Mouse (Mus musculus) myocyte (in vitro differentiated cells): ENCODE results near the gene Prmt9. TPM values are rescaled to one million over a fixed set of nuclear protein-coding genes. Genes with fewer than 3 reads are reported as not detected.

Experiments
- H3K27me3 ChIP-seq: one replicate; pipeline ENCODE4 v1.6.1; 2011; ENCODE audit not compliant: control insufficient read depth, insufficient read depth, insufficient read length
- H3K36me3 ChIP-seq: one replicate; pipeline ENCODE4 v1.6.1; 2011; ENCODE audit not compliant: control insufficient read depth, insufficient read depth
- H3K4me2 ChIP-seq: one replicate; pipeline ENCODE4 v1.6.1; 2011; ENCODE audit warnings: low read depth, control low read depth
- H3K4me3 ChIP-seq: one replicate; pipeline ENCODE4 v1.5.1; 2011; ENCODE audit warnings: mild to moderate bottlenecking, control low read depth, moderate library complexity
- H3K79me2 ChIP-seq: one replicate; pipeline ENCODE4 v1.6.1; 2011; ENCODE audit not compliant: control insufficient read depth, insufficient read depth
- H3ac ChIP-seq: one replicate; pipeline ENCODE4 v1.6.1; 2011; ENCODE audit not compliant: control insufficient read depth, insufficient read length
- CEBPB ChIP-seq: IDR thresholded peaks from 2 replicates; pipeline ENCODE4 v1.6.1; 2011; ENCODE audit warnings: mild to moderate bottlenecking, moderate library complexity; ENCODE audit not compliant: poor library complexity, insufficient read depth, severe bottlenecking
- E2F4 ChIP-seq: IDR thresholded peaks from one replicate; pipeline ENCODE4 v1.6.1; 2011; ENCODE audit warnings: mild to moderate bottlenecking, control low read depth, moderate library complexity; ENCODE audit not compliant: insufficient read depth
- MAX ChIP-seq: IDR thresholded peaks from one replicate; pipeline ENCODE4 v1.6.1; 2011; ENCODE audit warnings: low read depth, mild to moderate bottlenecking, control low read depth
- MYOD1 ChIP-seq, 3 experiments: IDR thresholded peaks; one replicate each; pipeline ENCODE4 v1.6.1; 2011; ENCODE audit warnings: control low read depth in 2 of 3, low read depth in 2 of 3, mild to moderate bottlenecking in 2 of 3, moderate library complexity in 1 of 3; ENCODE audit not compliant: insufficient read length in 2 of 3, control insufficient read depth in 1 of 3
- MYOG ChIP-seq, 3 experiments: IDR thresholded peaks; one replicate each; pipeline ENCODE4 v1.6.1; 2011; ENCODE audit warnings: control low read depth in 2 of 3, low read depth in 2 of 3, mild to moderate bottlenecking in 2 of 3; ENCODE audit not compliant: insufficient read length in 2 of 3, control insufficient read depth in 1 of 3, insufficient read depth in 1 of 3
- POLR2A ChIP-seq: IDR thresholded peaks from one replicate; pipeline ENCODE4 v1.6.1; 2011; ENCODE audit warnings: low read depth, mild to moderate bottlenecking, control low read depth, moderate library complexity; ENCODE audit not compliant: insufficient read length
- POLR2AphosphoS2 ChIP-seq: IDR thresholded peaks from one replicate; pipeline ENCODE4 v1.6.1; 2011; ENCODE audit warnings: low read depth, control low read depth; ENCODE audit not compliant: insufficient read length
- REST ChIP-seq: IDR thresholded peaks from one replicate; pipeline ENCODE4 v1.6.1; 2011; ENCODE audit warnings: mild to moderate bottlenecking, control low read depth, moderate library complexity; ENCODE audit not compliant: insufficient read depth, insufficient read length
- SRF ChIP-seq: IDR thresholded peaks from one replicate; pipeline ENCODE4 v1.6.1; 2011; ENCODE audit warnings: low read depth; ENCODE audit not compliant: control insufficient read depth, insufficient read length
- TCF12 ChIP-seq: IDR thresholded peaks from one replicate; pipeline ENCODE4 v1.6.1; 2011; ENCODE audit warnings: mild to moderate bottlenecking, control low read depth; ENCODE audit not compliant: poor library complexity, insufficient read depth, severe bottlenecking
- TCF3 ChIP-seq: IDR thresholded peaks from one replicate; pipeline ENCODE4 v1.6.1; 2011; ENCODE audit warnings: low read depth, control low read depth; ENCODE audit not compliant: insufficient read length
- USF1 ChIP-seq: IDR thresholded peaks from one replicate; pipeline ENCODE4 v1.6.1; 2011; ENCODE audit warnings: low read depth, mild to moderate bottlenecking, control low read depth, moderate library complexity
- polyA plus RNA-seq: library from polyadenylated mRNA; unstranded; fragments of >200 nt; fragmentation: generic; extraction: Trizol; gene quantifications from one replicate; pipeline ENCODE4 v1.2.1, GENCODE M21; 2012; ENCODE audit warnings: missing spikeins

Prmt9 gene
- polyA plus RNA-seq, 1 experiment = 7.3 TPM

DNA sequence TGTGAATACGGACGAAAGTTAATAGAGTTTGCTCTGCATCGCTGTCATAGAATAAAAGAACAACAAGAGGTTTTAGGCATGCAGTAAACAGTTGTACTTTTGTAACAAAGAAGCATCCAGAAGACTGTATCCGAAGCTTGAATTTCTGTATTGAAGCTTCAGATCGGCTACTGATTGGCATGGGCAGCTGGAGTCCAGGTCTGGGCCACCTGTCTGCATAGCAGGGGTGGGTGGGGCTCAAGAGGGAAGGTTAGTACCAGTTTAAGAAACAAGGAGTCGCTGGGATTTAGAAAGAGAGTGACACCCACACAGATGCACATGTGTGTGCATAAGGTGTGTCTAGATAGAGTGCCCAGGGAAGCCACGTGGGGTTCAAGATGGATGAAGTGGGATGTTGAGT, 28.5 kb downstream of the Prmt9 start:
- H3K4me3 ChIP-seq = no peak overlapping the region
- H3K79me2 ChIP-seq = no peaks in the 10 kb centered on the region
- TF ChIP-seq MYOD1 (IDR thresholded peaks at IDR 0.05; ENCODE audit: control insufficient read depth in 1 of 3, insufficient read length in 2 of 3, low read depth in 2 of 3) (peak in 2 of 3 experiments; percentile 74 to 89), CEBPB (no peak), MYOG (IDR thresholded peaks at IDR 0.05; ENCODE audit: control insufficient read depth in 1 of 3, insufficient read depth in 1 of 3, insufficient read length in 2 of 3, low read depth in 2 of 3) (peak in 1 of 3 experiments; percentile 18)
- no peak overlapping the region for H3ac ChIP-seq
- H3K27me3 ChIP-seq = no peaks in the 10 kb centered on the region
- H3K4me2 ChIP-seq = no peak overlapping the region
- H3K36me3 ChIP-seq = peaks cover 14% of the 10 kb centered on the region

DNA sequence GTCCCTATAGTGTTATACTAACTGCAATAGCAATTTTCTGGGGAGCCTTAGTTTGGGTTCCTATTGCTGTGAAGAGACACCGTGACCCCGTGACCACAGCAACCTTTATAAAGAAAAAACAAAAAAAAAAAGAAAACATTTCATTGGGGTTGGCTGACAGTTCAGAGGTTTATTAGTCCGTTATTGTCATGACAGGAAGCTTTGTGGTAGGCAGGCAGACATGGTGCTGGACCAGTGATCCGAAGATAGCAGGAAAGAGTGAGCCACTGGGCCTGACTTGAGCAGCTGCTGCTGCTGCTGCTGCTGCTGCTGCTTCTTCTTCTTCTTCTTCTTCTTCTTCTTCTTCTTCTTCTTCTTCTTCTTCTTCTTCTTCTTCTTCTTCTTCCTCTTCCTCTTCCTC, 35.0 kb downstream of the Prmt9 start:
- Histone ChIP-seq H3ac (no peak overlapping the region), H3K4me3 (no peak overlapping the region), H3K36me3 (peaks cover 11% of the 10 kb centered on the region), H3K27me3 (no peaks in the 10 kb centered on the region), H3K4me2 (no peak overlapping the region), H3K79me2 (no peaks in the 10 kb centered on the region)
- TF ChIP-seq USF1 = no peak
- no peak for TF ChIP-seq E2F4
- no peak for TF ChIP-seq MYOD1 (IDR thresholded peaks at IDR 0.05; ENCODE audit: control insufficient read depth in 1 of 3, insufficient read length in 2 of 3, low read depth in 2 of 3)
- TF ChIP-seq MYOG (IDR thresholded peaks at IDR 0.05; ENCODE audit: control insufficient read depth in 1 of 3, insufficient read depth in 1 of 3, insufficient read length in 2 of 3, low read depth in 2 of 3) = no peak
- TF ChIP-seq POLR2AphosphoS2 = no peak
- no peak for TF ChIP-seq SRF
- no peak for TF ChIP-seq MAX
- no peak for TF ChIP-seq CEBPB
- no peak for TF ChIP-seq TCF3
- no peak for TF ChIP-seq REST
- TF ChIP-seq TCF12 = no peak
- no peak for TF ChIP-seq POLR2A

DNA sequence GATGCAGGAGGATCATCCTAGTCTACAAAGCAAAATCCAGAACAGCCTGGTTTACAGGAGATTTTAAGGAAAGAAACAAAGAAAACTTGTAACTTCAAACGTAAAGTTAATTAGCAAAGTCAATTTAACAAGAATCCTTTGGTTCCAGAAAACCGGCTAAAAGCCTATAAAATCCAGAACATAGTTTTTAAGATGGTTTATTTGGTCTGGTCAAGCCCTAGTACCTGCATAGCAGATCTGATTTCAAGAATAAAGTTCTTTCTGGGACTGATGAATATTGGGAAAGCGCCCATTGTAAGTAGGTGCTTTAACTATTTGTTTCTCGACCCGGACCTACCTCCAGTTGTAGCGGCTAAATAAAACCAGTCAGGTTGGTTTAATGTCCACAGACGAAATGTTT, 60.4 kb downstream of the Prmt9 start:
- peaks cover 4% of the 10 kb centered on the region for H3K36me3 ChIP-seq
- no peaks in the 10 kb centered on the region for H3K27me3 ChIP-seq
- peaks cover 12% of the 10 kb centered on the region for H3K79me2 ChIP-seq
- peak overlapping the region; percentile 99 for H3K4me2 ChIP-seq
- H3ac ChIP-seq = no peak overlapping the region
- TF ChIP-seq MYOD1 (IDR thresholded peaks at IDR 0.05; ENCODE audit: control insufficient read depth in 1 of 3, insufficient read length in 2 of 3, low read depth in 2 of 3) (no peak), TCF12 (no peak), REST (no peak), MAX (no peak), E2F4 (no peak), CEBPB (no peak), USF1 (no peak), SRF (no peak), TCF3 (no peak), POLR2AphosphoS2 (no peak), POLR2A (no peak), MYOG (IDR thresholded peaks at IDR 0.05; ENCODE audit: control insufficient read depth in 1 of 3, insufficient read depth in 1 of 3, insufficient read length in 2 of 3, low read depth in 2 of 3) (no peak)
- H3K4me3 ChIP-seq = peak overlapping the region; percentile 44

DNA sequence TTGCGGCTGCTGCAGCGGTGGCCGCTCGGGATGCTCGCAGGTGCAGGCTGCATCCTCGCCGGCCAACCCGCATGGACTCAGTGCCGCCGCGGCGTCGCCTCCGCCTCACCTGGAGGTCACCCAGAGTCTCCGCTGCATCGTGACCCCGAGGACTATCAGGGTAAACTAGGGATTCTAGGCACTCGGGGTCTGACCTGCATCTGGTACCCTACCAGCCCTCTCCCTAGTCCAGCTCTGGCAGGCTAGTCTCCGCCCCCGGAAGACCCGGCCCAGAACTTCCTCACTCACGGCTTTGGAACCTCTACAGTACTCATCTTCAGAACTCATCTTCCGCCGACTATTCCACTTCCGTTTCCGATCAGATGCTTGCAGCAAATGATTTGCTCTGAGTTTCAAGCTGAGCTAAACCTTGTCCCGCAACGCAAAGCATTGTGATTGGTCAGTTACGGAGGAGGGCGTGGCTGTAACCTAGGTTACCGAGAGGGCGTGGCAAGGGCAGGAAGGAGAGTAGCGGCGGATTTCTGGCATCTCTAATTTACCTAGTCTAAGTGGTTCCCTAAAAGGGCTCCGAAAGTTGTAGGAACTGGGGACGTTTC, 61.3 kb downstream of the Prmt9 start, which contains the start of gene Tmem184c:
Gene Tmem184c, minus strand, starts transcription at position 325 of the 596 bp plus-strand sequence.
- TF ChIP-seq SRF = peak; percentile 10
- TF ChIP-seq MYOD1 (IDR thresholded peaks at IDR 0.05; ENCODE audit: control insufficient read depth in 1 of 3, insufficient read length in 2 of 3, low read depth in 2 of 3) = no peak
- peak; percentile 56 for TF ChIP-seq POLR2A
- TF ChIP-seq TCF3 = no peak
- TF ChIP-seq CEBPB = no peak
- no peak for TF ChIP-seq E2F4
- TF ChIP-seq MAX = no peak
- TF ChIP-seq POLR2AphosphoS2 = no peak
- TF ChIP-seq MYOG (IDR thresholded peaks at IDR 0.05; ENCODE audit: control insufficient read depth in 1 of 3, insufficient read depth in 1 of 3, insufficient read length in 2 of 3, low read depth in 2 of 3) = no peak
- TF ChIP-seq USF1 = no peak
- TF ChIP-seq TCF12 = no peak
- TF ChIP-seq REST = no peak
- H3K4me3 ChIP-seq = peak within 1 kb of the TSS; percentile 44

DNA sequence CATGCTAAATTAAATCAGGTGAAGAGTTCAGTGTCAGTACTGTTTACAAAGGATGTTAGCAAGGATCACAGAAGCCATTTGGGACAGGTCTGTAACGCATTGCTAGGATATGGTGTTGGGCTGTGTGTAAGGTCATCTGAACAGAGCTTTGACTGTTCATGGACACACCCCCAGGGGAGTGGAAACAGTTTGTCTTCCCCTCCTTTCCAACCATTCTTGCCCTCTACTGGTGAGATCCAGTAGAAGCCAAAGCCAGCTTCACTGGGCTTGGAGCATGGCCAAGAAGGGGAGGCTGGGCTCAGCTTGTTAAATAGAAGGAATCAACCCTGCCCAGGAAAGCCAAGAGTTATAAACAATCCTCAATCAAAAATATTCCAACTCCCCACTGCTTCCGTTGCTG, 68.7 kb downstream of the Prmt9 start:
- no peak for TF ChIP-seq MYOG (IDR thresholded peaks at IDR 0.05; ENCODE audit: control insufficient read depth in 1 of 3, insufficient read depth in 1 of 3, insufficient read length in 2 of 3, low read depth in 2 of 3)
- TF ChIP-seq TCF12 = no peak
- peaks cover 5% of the 10 kb centered on the region for H3K27me3 ChIP-seq

More for the DNA sequence above, 61.3 kb downstream of the Prmt9 start, which contains the start of gene Tmem184c:
- peak within 1 kb of the TSS; percentile 99 for H3K4me2 ChIP-seq
- no peak within 1 kb of the TSS for H3ac ChIP-seq
- peaks cover 12% of the 10 kb centered on the region for H3K79me2 ChIP-seq
- no peaks in the 10 kb centered on the region for H3K27me3 ChIP-seq
- no peaks in the 10 kb centered on the region for H3K36me3 ChIP-seq

More for the DNA sequence above, 68.7 kb downstream of the Prmt9 start:
- no peak overlapping the region for H3ac ChIP-seq
- H3K36me3 ChIP-seq = no peaks in the 10 kb centered on the region
- no peaks in the 10 kb centered on the region for H3K79me2 ChIP-seq
- no peak overlapping the region for H3K4me2 ChIP-seq
- H3K4me3 ChIP-seq = no peak overlapping the region
